15 mouse cellular contexts compared by ENCODE assay signal in the genomic region with DNA sequence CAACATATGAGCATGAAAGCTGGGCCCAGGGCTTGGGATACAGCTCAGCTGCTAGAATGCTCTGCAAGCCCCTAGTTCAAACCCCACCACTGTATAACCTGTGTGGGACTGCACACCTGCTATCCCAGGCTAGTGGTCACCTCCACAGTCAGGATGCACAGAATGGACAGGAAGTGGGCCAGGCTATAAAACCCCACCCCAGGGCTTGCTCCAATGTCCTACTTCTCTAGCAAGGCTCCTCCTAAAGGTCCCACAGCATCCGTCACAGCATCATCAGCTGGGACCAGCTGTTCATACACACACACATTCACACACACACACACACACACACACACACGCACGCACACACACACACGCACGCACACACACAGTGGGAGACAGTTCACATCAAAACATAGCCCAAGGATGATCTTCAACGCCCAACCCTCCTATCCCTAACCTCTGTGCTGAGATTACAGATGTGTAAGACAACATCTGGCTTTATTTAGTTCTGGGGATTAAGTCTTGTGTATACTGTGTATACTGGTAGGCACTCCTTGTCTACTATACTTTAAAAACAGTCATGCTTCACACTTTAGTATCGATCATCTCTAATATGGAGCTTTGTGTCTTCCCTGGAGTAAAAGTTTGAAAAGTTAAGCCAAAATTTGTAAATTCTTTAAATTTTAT. TPM values are rescaled to one million over a fixed set of nuclear protein-coding genes. Genes with fewer than 3 reads are reported as not detected.
DNase-seq lines count a peak whose midpoint lies in the region; ATAC-seq and TF ChIP-seq lines count a peak whose summit lies in the region.
"Had no signal": no experiment of that assay in that cellular context is flagged by ENCODE, and none has a peak within 500 bp of the region (broad histone marks: within the 10 kb centered on the region; RNA-seq: fewer than 3 reads in every experiment).

No protein-coding gene starts in this region.

- no peak overlapping the region for H3K4me2 ChIP-seq in forebrain, embryonic 15.5 days (replicated peaks)
- H3K4me2 ChIP-seq in forebrain, embryonic 12.5 days = no peak overlapping the region
- no peak overlapping the region for H3K4me2 ChIP-seq in intestine, embryonic 14.5 days (ENCODE audit: low read length)
- H3K4me2 ChIP-seq in intestine, postnatal 0 days (replicated peaks; ENCODE audit: low read depth) = no peak overlapping the region
- no peak overlapping the region for H3K4me2 ChIP-seq in lung, embryonic 16.5 days (ENCODE audit: low read depth, low read length)
- H3K4me2 ChIP-seq in stomach, embryonic 15.5 days = no peak overlapping the region
- H3K4me2 ChIP-seq: forebrain, embryonic 13.5 days; heart, embryonic 13.5 days; hindbrain, embryonic 12.5 days had no signal

- no peak overlapping the region for H3K4me3 ChIP-seq in forebrain, embryonic 15.5 days
- no peak overlapping the region for H3K4me3 ChIP-seq in forebrain, embryonic 12.5 days (replicated peaks)
- no peak overlapping the region for H3K4me3 ChIP-seq in intestine, embryonic 14.5 days (ENCODE audit: low read depth, low read length)
- H3K4me3 ChIP-seq in intestine, postnatal 0 days (ENCODE audit: low read depth, low read length) = no peak overlapping the region
- no peak overlapping the region for H3K4me3 ChIP-seq in lung, embryonic 16.5 days (ENCODE audit: low read length)
- no peak overlapping the region for H3K4me3 ChIP-seq in stomach, embryonic 15.5 days (replicated peaks)
- H3K4me3 ChIP-seq in hindbrain, embryonic 10.5 days = no peak overlapping the region
- H3K4me3 ChIP-seq: forebrain, embryonic 13.5 days; heart, embryonic 13.5 days; hindbrain, embryonic 12.5 days; midbrain, embryonic 10.5 days had no signal

- TF ChIP-seq CTCF in intestine, postnatal 0 days (IDR thresholded peaks at IDR 0.05; ENCODE audit: low read depth) = no peak

- peaks cover 47% of the 10 kb centered on the region for H3K36me3 ChIP-seq in forebrain, embryonic 15.5 days
- H3K36me3 ChIP-seq in forebrain, embryonic 12.5 days (replicated peaks) = peaks cover 47% of the 10 kb centered on the region
- H3K36me3 ChIP-seq in intestine, embryonic 14.5 days (ENCODE audit: control insufficient read depth, insufficient read depth, low read length) = peaks cover 41% of the 10 kb centered on the region
- peaks cover 27% of the 10 kb centered on the region for H3K36me3 ChIP-seq in intestine, postnatal 0 days (ENCODE audit: control insufficient read depth, insufficient read depth)
- H3K36me3 ChIP-seq in lung, embryonic 16.5 days (ENCODE audit: control insufficient read depth, insufficient read depth, low read length) = peaks cover 18% of the 10 kb centered on the region
- H3K36me3 ChIP-seq in stomach, embryonic 15.5 days = peaks cover 17% of the 10 kb centered on the region
- peaks cover 65% of the 10 kb centered on the region for H3K36me3 ChIP-seq in hindbrain, embryonic 10.5 days

- peaks cover 16% of the 10 kb centered on the region for H3K4me1 ChIP-seq in forebrain, embryonic 15.5 days
- peaks cover 10% of the 10 kb centered on the region for H3K4me1 ChIP-seq in forebrain, embryonic 12.5 days
- peaks cover 7% of the 10 kb centered on the region; the same call in 1 of the 2 replicates for H3K4me1 ChIP-seq in intestine, embryonic 14.5 days (replicated peaks; ENCODE audit: control insufficient read depth, insufficient read depth, low read length)
- peaks cover 7% of the 10 kb centered on the region; the same call in 1 of the 2 replicates for H3K4me1 ChIP-seq in intestine, postnatal 0 days (replicated peaks; ENCODE audit: control insufficient read depth, insufficient read depth, low read length)
- peaks cover 17% of the 10 kb centered on the region for H3K4me1 ChIP-seq in lung, embryonic 16.5 days (replicated peaks; ENCODE audit: control insufficient read depth, insufficient read depth, low read length)
- peaks cover 15% of the 10 kb centered on the region for H3K4me1 ChIP-seq in stomach, embryonic 15.5 days
- H3K4me1 ChIP-seq in hindbrain, embryonic 10.5 days (replicated peaks) = peaks cover 12% of the 10 kb centered on the region

- no peaks in the 10 kb centered on the region for H3K27me3 ChIP-seq in forebrain, embryonic 15.5 days
- H3K27me3 ChIP-seq in forebrain, embryonic 12.5 days = no peaks in the 10 kb centered on the region
- no peaks in the 10 kb centered on the region for H3K27me3 ChIP-seq in intestine, embryonic 14.5 days (replicated peaks; ENCODE audit: control insufficient read depth, insufficient read depth, low read length)
- no peaks in the 10 kb centered on the region for H3K27me3 ChIP-seq in intestine, postnatal 0 days (replicated peaks; ENCODE audit: control insufficient read depth, insufficient read depth, low read length)
- no peaks in the 10 kb centered on the region for H3K27me3 ChIP-seq in lung, embryonic 16.5 days (ENCODE audit: control insufficient read depth, insufficient read depth, low read depth, low read length)
- no peaks in the 10 kb centered on the region for H3K27me3 ChIP-seq in stomach, embryonic 15.5 days (replicated peaks)
- no peaks in the 10 kb centered on the region for H3K27me3 ChIP-seq in hindbrain, embryonic 10.5 days (ENCODE audit: insufficient read depth, poor library complexity, severe bottlenecking)
- H3K27me3 ChIP-seq: CH12.LX; forebrain, embryonic 13.5 days; heart, embryonic 13.5 days; hindbrain, embryonic 12.5 days had no signal

- H3K9me3 ChIP-seq in forebrain, embryonic 15.5 days = no peaks in the 10 kb centered on the region
- no peaks in the 10 kb centered on the region for H3K9me3 ChIP-seq in forebrain, embryonic 12.5 days
- no peaks in the 10 kb centered on the region for H3K9me3 ChIP-seq in intestine, embryonic 14.5 days (ENCODE audit: control insufficient read depth, low read length)
- H3K9me3 ChIP-seq in intestine, postnatal 0 days (ENCODE audit: control insufficient read depth) = no peaks in the 10 kb centered on the region
- no peaks in the 10 kb centered on the region for H3K9me3 ChIP-seq in lung, embryonic 16.5 days (ENCODE audit: control insufficient read depth, low read length)
- no peaks in the 10 kb centered on the region for H3K9me3 ChIP-seq in stomach, embryonic 15.5 days
- H3K9me3 ChIP-seq in hindbrain, embryonic 10.5 days = peaks cover 4% of the 10 kb centered on the region; the same call in 1 of the 2 replicates
- H3K9me3 ChIP-seq: forebrain, embryonic 13.5 days; heart, embryonic 13.5 days; hindbrain, embryonic 12.5 days; midbrain, embryonic 10.5 days had no signal

- no peak overlapping the region for H3K27ac ChIP-seq in forebrain, embryonic 15.5 days (replicated peaks)
- no peak overlapping the region for H3K27ac ChIP-seq in forebrain, embryonic 12.5 days
- no peak overlapping the region for H3K27ac ChIP-seq in intestine, embryonic 14.5 days (ENCODE audit: low read depth)
- H3K27ac ChIP-seq in intestine, postnatal 0 days (ENCODE audit: low read depth, low read length) = no peak overlapping the region
- H3K27ac ChIP-seq in lung, embryonic 16.5 days (ENCODE audit: low read length) = no peak overlapping the region; the same call in 1 of the 2 replicates
- peak overlapping the region; percentile 71 for H3K27ac ChIP-seq in stomach, embryonic 15.5 days
- no peak overlapping the region for H3K27ac ChIP-seq in hindbrain, embryonic 10.5 days
- H3K27ac ChIP-seq: heart, embryonic 13.5 days had no signal

- WGBS in forebrain, embryonic 15.5 days = 92% methylated on average over 7 of the region's 7 CpGs
- WGBS in forebrain, embryonic 12.5 days = 91% methylated on average over 7 of the region's 7 CpGs
- 86% methylated on average over 7 of the region's 7 CpGs for WGBS in intestine, embryonic 14.5 days
- 73% methylated on average over 7 of the region's 7 CpGs for WGBS in intestine, postnatal 0 days
- 86% methylated on average over 7 of the region's 7 CpGs for whole genome bisulfite sequencing in lung, embryonic 16.5 days
- WGBS in stomach, embryonic 15.5 days = 70% methylated on average over 7 of the region's 7 CpGs
- WGBS in hindbrain, embryonic 10.5 days = 92% methylated on average over 7 of the region's 7 CpGs

- peak; percentile 15; the same call in 1 of the 2 replicates for ATAC-seq in forebrain, embryonic 15.5 days (replicated peaks)
- no peak for ATAC-seq in forebrain, embryonic 12.5 days (ENCODE audit: low FRiP score)
- ATAC-seq in intestine, embryonic 14.5 days (replicated peaks; ENCODE audit: low FRiP score, low TSS enrichment, low read depth) = peak; percentile 19; the same call in 1 of the 2 replicates
- ATAC-seq in intestine, postnatal 0 days = no peak
- ATAC-seq in lung, embryonic 16.5 days (ENCODE audit: low read depth) = peak; percentile 21; the same call in 1 of the 2 replicates
- ATAC-seq in stomach, embryonic 15.5 days (ENCODE audit: insufficient read depth, low FRiP score, low read depth) = no peak

- no peak overlapping the region for H3K9ac ChIP-seq in forebrain, embryonic 15.5 days (replicated peaks)
- H3K9ac ChIP-seq in forebrain, embryonic 12.5 days = no peak overlapping the region
- no peak overlapping the region for H3K9ac ChIP-seq in intestine, embryonic 14.5 days (ENCODE audit: low read length)
- H3K9ac ChIP-seq in intestine, postnatal 0 days (ENCODE audit: low read depth, low read length) = no peak overlapping the region
- H3K9ac ChIP-seq in lung, embryonic 16.5 days (ENCODE audit: low read length) = no peak overlapping the region
- no peak overlapping the region for H3K9ac ChIP-seq in stomach, embryonic 15.5 days
- H3K9ac ChIP-seq: forebrain, embryonic 13.5 days; heart, embryonic 13.5 days; hindbrain, embryonic 12.5 days had no signal

- no peak for DNase-seq in intestine, embryonic 14.5 days (ENCODE audit: low spot score)
- no peak for DNase-seq in lung, postnatal 25 days (ENCODE audit: low spot score)
- DNase-seq in hindbrain, embryonic 10.5 days (ENCODE audit: low spot score) = no peak
- DNase-seq: kidney, adult 11 months; thymus, postnatal 25 days had no signal

RNA-seq across cellular contexts. Expression of gene Twsg1, which starts 20.7 kb away (rescaled TPM):
- 76.3 and 77.5 TPM in 2 replicates for polyA plus RNA-seq in forebrain, embryonic 15.5 days (2015; fragmentation: Nextera tagmentation; extraction: Ambion mirVana)
- polyA plus RNA-seq in forebrain, embryonic 12.5 days (2016; fragmentation: Nextera tagmentation; extraction: Ambion mirVana) = 100 and 101 TPM in 2 replicates
- polyA plus RNA-seq in intestine, embryonic 14.5 days (2014; fragmentation: Nextera tagmentation; extraction: Ambion mirVana) = 104 and 114 TPM in 2 replicates
- polyA plus RNA-seq in intestine, postnatal 0 days (2015; fragmentation: Nextera tagmentation; extraction: Ambion mirVana) = 35.6 and 36.0 TPM in 2 replicates
- polyA plus RNA-seq in lung, embryonic 16.5 days (2015; fragmentation: Nextera tagmentation; extraction: Ambion mirVana) = 126 and 129 TPM in 2 replicates
- 118 and 119 TPM in 2 replicates for polyA plus RNA-seq in stomach, embryonic 15.5 days (2015; fragmentation: Nextera tagmentation; extraction: Ambion mirVana)
- 67.5 and 81.1 TPM in 2 replicates for polyA plus RNA-seq in hindbrain, embryonic 10.5 days (2016; fragmentation: Nextera tagmentation; extraction: Ambion mirVana)

RNA-seq across cellular contexts. Expression of gene Ralbp1, which starts 44.7 kb away (rescaled TPM):
- polyA plus RNA-seq in forebrain, embryonic 15.5 days (2015; fragmentation: Nextera tagmentation; extraction: Ambion mirVana) = 57.5 and 61.3 TPM in 2 replicates
- polyA plus RNA-seq in forebrain, embryonic 12.5 days (2016; fragmentation: Nextera tagmentation; extraction: Ambion mirVana) = 39.6 and 43.9 TPM in 2 replicates
- 62.0 and 67.7 TPM in 2 replicates for polyA plus RNA-seq in intestine, embryonic 14.5 days (2014; fragmentation: Nextera tagmentation; extraction: Ambion mirVana)
- polyA plus RNA-seq in intestine, postnatal 0 days (2015; fragmentation: Nextera tagmentation; extraction: Ambion mirVana) = 57.4 and 66.2 TPM in 2 replicates
- 95.4 and 101 TPM in 2 replicates for polyA plus RNA-seq in lung, embryonic 16.5 days (2015; fragmentation: Nextera tagmentation; extraction: Ambion mirVana)
- polyA plus RNA-seq in stomach, embryonic 15.5 days (2015; fragmentation: Nextera tagmentation; extraction: Ambion mirVana) = 80.9 and 95.3 TPM in 2 replicates
- polyA plus RNA-seq in hindbrain, embryonic 10.5 days (2016; fragmentation: Nextera tagmentation; extraction: Ambion mirVana) = 46.4 and 58.3 TPM in 2 replicates

Comparison
In these comparisons a context has a peak if more than half of its experiments do, and no peak if none do; other contexts are left out.
1. ATAC-seq: peak in forebrain, embryonic 15.5 days (single experiment), intestine, embryonic 14.5 days (single experiment) and lung, embryonic 16.5 days (single experiment); none in forebrain, embryonic 12.5 days (single experiment), intestine, postnatal 0 days (single experiment) and stomach, embryonic 15.5 days (single experiment).